Mouse (Mus musculus): ENCODE measurements around the gene Sag.

- TF ChIP-seq CTCF (IDR thresholded peaks at IDR 0.05; ENCODE audit: low read depth, low read length) (no peak), POLR2A (IDR thresholded peaks at IDR 0.05; ENCODE audit: extremely low read depth, insufficient read depth, low read length) (no peak)
Measured at GRCm38 (mm10) chr1:87863602-87864001, 60.1 kb downstream of the Sag start.

Data from liver, adult 2 months (tissue).